Mouse (Mus musculus) frontal cortex, adult 2 months (tissue): ENCODE measurements at regions not wholly inside any gene's neighbourhood (a gene's known extent, or its start where the extent isn't known, plus 50 kb on each side); places are given as distances from the start of the nearest gene placed in this dataset.
A peak's percentile ranks its signal among the peaks of the same experiment; 100 is the strongest.

Experiments used
- DNase-seq, 2 experiments: peaks; one replicate each; pipeline ENCODE4 v3.0.0; 2022; ENCODE audit warnings: low spot score in 1 of 2; ENCODE audit errors: extremely low spot score in 1 of 2

DNA sequence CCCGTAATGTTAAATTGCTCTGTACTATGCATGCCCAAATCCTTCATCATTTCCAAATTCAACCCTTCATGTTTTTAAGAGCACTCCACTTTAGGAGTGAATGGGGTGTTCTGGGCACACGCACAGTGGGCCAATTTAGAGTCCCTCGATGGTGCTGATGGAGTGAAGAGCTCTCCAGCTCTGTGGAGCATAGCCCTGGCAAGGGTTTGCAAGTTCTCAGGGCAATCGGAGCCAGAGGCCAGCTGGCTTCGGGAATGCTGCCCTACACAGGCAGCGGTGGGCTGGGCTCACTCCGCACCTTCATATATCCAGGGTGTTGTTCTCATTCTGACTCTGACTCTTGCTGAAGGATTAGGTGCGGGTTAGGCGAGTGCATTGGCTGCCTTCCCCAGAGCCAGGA is 549.5 kb downstream of the Vrk1 start:
- no peak for DNase-seq

DNA sequence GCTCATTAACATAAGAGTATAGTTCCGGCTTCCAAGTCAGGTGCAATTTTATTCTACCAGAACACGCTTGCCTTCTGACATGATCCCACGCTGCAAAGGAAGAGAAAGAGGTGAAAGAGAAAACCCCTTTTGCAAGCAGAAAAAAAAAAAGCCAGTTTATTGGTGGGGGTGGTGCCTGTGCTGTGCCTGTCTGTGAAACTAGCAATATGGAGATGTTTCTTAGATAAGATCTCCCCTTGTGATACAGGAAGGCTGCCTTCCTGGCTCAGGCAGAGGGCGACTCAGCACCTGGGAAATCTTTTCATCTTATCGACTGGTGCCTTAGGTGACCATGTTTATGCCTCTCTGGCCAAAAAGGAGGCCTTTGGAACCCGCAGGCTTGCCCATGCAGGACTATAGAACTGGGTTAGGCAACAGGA is 555.2 kb downstream of the Vrk1 start:
- DNase-seq: no peak

DNA sequence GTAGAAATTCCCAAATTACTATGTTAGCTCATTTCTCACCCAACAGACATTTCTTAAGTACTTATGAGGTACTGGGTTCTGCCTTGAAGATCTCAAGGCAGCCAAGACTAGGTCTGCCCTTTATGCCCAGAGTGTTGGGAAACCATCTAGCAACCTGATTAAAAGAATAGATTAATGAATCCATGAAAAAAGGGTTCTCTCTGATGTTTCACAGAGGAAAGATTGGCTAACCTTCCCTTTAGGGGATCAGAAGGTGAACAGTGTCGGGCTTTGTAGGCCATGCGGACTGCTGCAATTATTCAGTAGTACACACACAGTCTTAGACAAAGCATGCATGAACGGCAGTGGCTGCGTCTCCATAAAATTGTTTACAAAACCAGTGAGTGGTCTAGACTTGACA is 556.3 kb downstream of the Vrk1 start:
- no peak for DNase-seq

DNA sequence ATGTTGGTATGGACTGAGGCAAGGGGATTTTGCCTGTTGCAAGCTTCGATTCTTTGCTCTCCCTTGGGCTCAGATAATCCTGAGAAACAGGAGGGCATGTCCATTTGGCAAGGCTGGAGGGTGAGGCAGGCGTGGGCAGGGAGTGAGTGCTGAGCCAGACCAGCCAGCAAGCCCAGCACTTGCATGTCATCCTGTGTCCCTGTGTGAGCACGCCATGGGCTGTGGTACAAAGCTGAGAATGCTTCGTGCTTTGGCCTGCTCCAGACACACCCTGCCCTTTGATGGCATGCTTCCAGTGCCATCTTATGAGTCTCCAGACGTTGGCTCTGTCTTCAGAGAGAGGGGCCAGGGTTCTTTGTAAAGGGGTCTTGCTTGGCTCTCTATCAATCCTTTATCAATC is 557.1 kb downstream of the Vrk1 start:
- DNase-seq: no peak

- DNase-seq: no peak
These were observed 558.6 kb downstream of the Vrk1 start for GRCm38 (mm10) chr12:106568541-106569085.

DNA sequence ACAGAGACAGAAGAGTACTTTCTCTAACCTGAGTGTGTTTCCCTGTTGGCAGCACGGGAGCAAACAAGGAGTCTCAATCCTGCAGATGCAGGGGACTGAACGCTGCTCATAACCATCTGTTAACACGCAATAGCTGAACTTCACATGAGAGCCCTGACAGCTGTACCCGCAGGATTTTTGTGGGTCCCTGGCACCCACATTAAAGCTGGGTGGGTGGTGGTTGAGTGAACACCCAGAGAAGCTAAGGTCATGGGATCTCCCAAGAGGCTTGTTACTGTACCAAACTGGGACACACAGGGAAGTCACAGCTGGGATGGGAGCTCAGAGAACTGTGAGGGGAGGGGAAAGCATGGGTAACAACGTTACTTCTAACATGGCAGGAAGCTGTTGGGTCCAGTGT is 562.9 kb downstream of the Vrk1 start:
- no peak for DNase-seq

- DNase-seq: peak; percentile 4 to 46
These were observed 572.7 kb downstream of the Vrk1 start for GRCm38 (mm10) chr12:106582760-106583159.

- DNase-seq: no peak
These were observed 575.6 kb downstream of the Vrk1 start for GRCm38 (mm10) chr12:106585626-106586025.

- DNase-seq: no peak
These were observed 582.7 kb downstream of the Vrk1 start for GRCm38 (mm10) chr12:106592686-106593085.

DNA sequence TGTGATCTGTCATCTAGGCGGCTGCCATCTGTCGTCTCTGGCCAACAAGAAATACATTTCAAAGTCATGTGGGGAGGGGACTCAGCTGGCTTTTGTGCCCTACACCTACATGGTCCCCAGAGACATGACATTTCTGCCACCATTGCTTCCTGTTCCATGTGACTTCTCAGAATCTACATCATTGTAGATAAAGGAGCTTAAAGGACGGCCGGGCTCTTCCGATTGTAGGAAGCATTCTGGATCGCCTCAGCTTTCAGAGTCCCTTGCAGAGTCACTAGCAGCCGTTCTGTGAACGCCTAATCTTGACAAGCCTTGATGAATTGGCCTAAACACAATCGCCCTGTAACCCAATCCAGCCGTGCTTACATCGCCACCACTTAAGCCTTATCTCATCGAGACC is 587.6 kb downstream of the Vrk1 start:
- DNase-seq: no peak

GRCm38 (mm10) chr12:106607240-106607639 is 597.2 kb downstream of the Vrk1 start:
- DNase-seq: no peak

- no peak for DNase-seq
These were observed 597.8 kb downstream of the Vrk1 start for GRCm38 (mm10) chr12:106607655-106608337.

DNA sequence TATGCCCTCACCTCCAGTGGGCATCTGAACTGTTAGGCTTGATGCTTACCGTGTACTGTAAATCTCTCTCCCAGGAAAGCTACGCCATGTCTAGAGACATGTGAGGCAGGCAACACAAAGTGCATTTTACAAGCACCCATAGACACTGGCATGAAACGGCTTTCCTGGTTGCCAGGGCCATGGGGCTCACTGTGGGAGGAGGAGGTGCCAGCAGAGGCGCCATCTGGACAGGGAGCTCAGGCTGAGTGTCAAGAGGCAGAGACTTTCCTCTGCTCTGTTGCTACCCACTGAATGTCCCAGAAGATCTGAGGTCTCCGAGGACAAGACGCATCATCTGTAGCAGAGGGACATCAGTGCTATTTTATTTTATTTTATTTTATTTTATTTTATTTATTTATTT is 608.7 kb downstream of the Vrk1 start:
- no peak for DNase-seq

GRCm38 (mm10) chr12:106626786-106627185 is 616.8 kb downstream of the Vrk1 start:
- DNase-seq: no peak

DNA sequence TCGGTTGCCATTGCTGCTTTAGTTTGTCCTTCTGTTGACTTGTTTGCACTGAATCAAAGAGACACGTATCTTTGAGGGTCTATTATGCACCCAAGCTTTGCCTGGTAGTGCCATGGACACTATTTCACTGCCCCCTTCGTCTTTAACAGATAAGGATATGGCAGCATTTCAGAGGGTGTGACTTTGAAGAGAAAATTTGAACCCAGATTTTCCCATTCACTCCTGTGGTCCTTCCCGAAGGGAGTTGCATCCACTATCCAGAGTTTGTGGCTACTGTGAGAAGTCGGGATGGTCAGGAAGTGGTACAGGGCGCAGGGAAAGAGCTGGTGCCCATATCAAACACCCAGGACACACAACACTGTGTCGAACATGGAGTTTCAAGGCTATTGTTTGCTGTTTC is 622.5 kb downstream of the Vrk1 start:
- no peak for DNase-seq

GRCm38 (mm10) chr12:106633096-106633495 is 623.1 kb downstream of the Vrk1 start:
- DNase-seq: no peak

GRCm38 (mm10) chr12:106658317-106658716 is 648.3 kb downstream of the Vrk1 start:
- no peak for DNase-seq

GRCm38 (mm10) chr12:106673232-106673766 is 663.3 kb downstream of the Vrk1 start:
- DNase-seq: no peak

GRCm38 (mm10) chr12:106674741-106675140 is 664.7 kb downstream of the Vrk1 start:
- no peak for DNase-seq

- no peak for DNase-seq
These were observed 666.1 kb downstream of the Vrk1 start for GRCm38 (mm10) chr12:106676136-106676535.

GRCm38 (mm10) chr12:106676566-106676965 is 666.5 kb downstream of the Vrk1 start:
- no peak for DNase-seq

DNA sequence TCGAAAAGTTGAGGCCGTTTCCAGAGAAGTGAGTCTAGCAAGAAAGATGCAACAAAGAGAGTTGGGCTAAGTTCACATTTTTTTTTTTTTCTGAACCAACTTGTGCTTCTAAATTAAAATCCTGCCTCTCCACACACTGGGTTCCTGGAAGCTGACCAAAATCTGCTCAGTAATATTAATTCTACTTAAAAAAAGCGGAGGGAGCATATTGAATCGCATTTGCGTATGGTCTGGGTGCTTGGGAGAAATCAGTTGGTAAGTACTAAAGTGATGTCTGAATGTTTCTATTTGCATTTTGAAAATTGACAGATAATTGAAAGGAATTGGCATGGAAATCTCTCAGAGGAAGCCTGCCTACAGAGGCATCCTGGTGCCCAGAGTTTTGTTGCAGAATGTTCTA is 676.0 kb downstream of the Vrk1 start:
- DNase-seq: no peak
